Mouse (Mus musculus) brown adipose tissue, adult 24 weeks (tissue): ENCODE results near the gene Alg12. TPM values are rescaled to one million over a fixed set of nuclear protein-coding genes. Genes with fewer than 3 reads are reported as not detected.
"Not testable (repeated sequence)": the region's sequence is repeated elsewhere in the genome, so short reads cannot be mapped to it uniquely, and the experiment has no call there.

Experiments used
- H3K27ac ChIP-seq: fragments of 200-500 bp; replicated peaks from 2 replicates; pipeline ENCODE4 v1.5.1; 2012; ENCODE audit warnings: low read depth, mild to moderate bottlenecking, low read length
- H3K4me1 ChIP-seq: fragments of 200-500 bp; 2 replicates; pipeline ENCODE4 v1.6.1; 2012; ENCODE audit warnings: low read length, mixed read lengths; ENCODE audit not compliant: control insufficient read depth, insufficient read depth, insufficient read length
- H3K4me3 ChIP-seq: fragments of 200-500 bp; 2 replicates; pipeline ENCODE4 v1.5.1; 2012; ENCODE audit warnings: low read depth, mild to moderate bottlenecking, low read length, moderate library complexity; ENCODE audit not compliant: insufficient read depth
- polyA plus RNA-seq: library from polyadenylated mRNA; stranded (reverse); fragments of >200 nt; gene quantifications from 2 replicates; pipeline ENCODE4 v1.2.4, GENCODE M21; 2012; ENCODE audit not compliant: missing spikeins, insufficient read depth, insufficient read length

Alg12 gene
- polyA plus RNA-seq, 1 experiment = 7.2 TPM

- Histone ChIP-seq H3K27ac (no peak overlapping the region), H3K4me1 (no peaks in the 10 kb centered on the region), H3K4me3 (no peak overlapping the region)
Observed at GRCm38 (mm10) chr15:88802348-88802747, 16.8 kb downstream of the Alg12 start.

GRCm38 (mm10) chr15:88801903-88802302 lies 17.2 kb downstream of the Alg12 start:
- Histone ChIP-seq H3K4me1 (no peaks in the 10 kb centered on the region), H3K4me3 (no peak overlapping the region)

GRCm38 (mm10) chr15:88800921-88801354 lies 18.2 kb downstream of the Alg12 start:
- Histone ChIP-seq H3K27ac (no peak overlapping the region), H3K4me3 (no peak overlapping the region), H3K4me1 (no peaks in the 10 kb centered on the region)

More at GRCm38 (mm10) chr15:88801903-88802302, 17.2 kb downstream of the Alg12 start:
- no peak overlapping the region for H3K27ac ChIP-seq

GRCm38 (mm10) chr15:88799950-88800371 lies 19.2 kb downstream of the Alg12 start:
- H3K27ac ChIP-seq = no peak overlapping the region
- no peaks in the 10 kb centered on the region for H3K4me1 ChIP-seq
- H3K4me3 ChIP-seq = no peak overlapping the region

GRCm38 (mm10) chr15:88794729-88795128 lies 24.4 kb downstream of the Alg12 start:
- not testable (repeated sequence) for H3K4me1 ChIP-seq, H3K4me3 ChIP-seq, H3K27ac ChIP-seq

GRCm38 (mm10) chr15:88792140-88792850 lies 26.8 kb downstream of the Alg12 start:
- Histone ChIP-seq H3K4me1 (no peaks in the 10 kb centered on the region), H3K4me3 (no peak overlapping the region), H3K27ac (no peak overlapping the region)

GRCm38 (mm10) chr15:88774630-88775029 lies 44.5 kb downstream of the Alg12 start:
- H3K27ac ChIP-seq, H3K4me3 ChIP-seq, H3K4me1 ChIP-seq: not testable (repeated sequence)

- Histone ChIP-seq H3K4me1 (no peaks in the 10 kb centered on the region), H3K4me3 (no peak overlapping the region), H3K27ac (no peak overlapping the region)
Observed at GRCm38 (mm10) chr15:88768537-88768936, 50.6 kb downstream of the Alg12 start.

GRCm38 (mm10) chr15:88766139-88766538 lies 53.0 kb downstream of the Alg12 start:
- H3K27ac ChIP-seq, H3K4me1 ChIP-seq, H3K4me3 ChIP-seq: not testable (repeated sequence)

GRCm38 (mm10) chr15:88761551-88761950 lies 57.6 kb downstream of the Alg12 start:
- Histone ChIP-seq H3K4me1 (no peaks in the 10 kb centered on the region), H3K4me3 (no peak overlapping the region), H3K27ac (no peak overlapping the region)

GRCm38 (mm10) chr15:88758061-88758460 lies 61.1 kb downstream of the Alg12 start:
- Histone ChIP-seq H3K4me3 (no peak overlapping the region), H3K4me1 (no peaks in the 10 kb centered on the region), H3K27ac (no peak overlapping the region)

- Histone ChIP-seq H3K4me3 (no peak overlapping the region), H3K4me1 (peaks cover under 1% of the 10 kb centered on the region; the same call in 1 of the 2 replicates), H3K27ac (no peak overlapping the region)
Observed at GRCm38 (mm10) chr15:88755761-88756160, 63.4 kb downstream of the Alg12 start.

Other genes with a start within 250 kb of the Alg12 start
- gene Zdhhc25, start 219.0 kb downstream of the Alg12 start, polyA plus RNA-seq = not detected in 2 replicates
- 10.3 and 11.8 TPM in 2 replicates for gene Brd1, start 85.1 kb downstream of the Alg12 start, polyA plus RNA-seq
- gene Zbed4, start 67.7 kb downstream of the Alg12 start, polyA plus RNA-seq = 2.9 and 3.8 TPM in 2 replicates
- gene Creld2, start 328 bp upstream of the Alg12 start, polyA plus RNA-seq = 7.8 and 12.6 TPM in 2 replicates
- 29.2 and 73.9 TPM in 2 replicates for gene Pim3, start 42.9 kb upstream of the Alg12 start, polyA plus RNA-seq
- not detected in 2 replicates for gene Ttll8, start 135.1 kb upstream of the Alg12 start, polyA plus RNA-seq
- gene Mlc1, start 159.7 kb upstream of the Alg12 start, polyA plus RNA-seq = not detected in 2 replicates
- not detected in 2 replicates for gene Mov10l1, start 163.6 kb upstream of the Alg12 start, polyA plus RNA-seq
- not detected in 2 replicates for gene Panx2, start 240.4 kb upstream of the Alg12 start, polyA plus RNA-seq